Mouse (Mus musculus): Measurements from ENCODE around the gene Fbxo22. TPM values are rescaled to one million over a fixed set of nuclear protein-coding genes. Genes with fewer than 3 reads are reported as not detected.

Gene Fbxo22
- polyA plus RNA-seq, 1 experiment, result 9.5 TPM

GRCm38 (mm10) chr9:55253849-55254248 lies 45.1 kb downstream of the Fbxo22 start:
- no peaks in the 10 kb centered on the region for H3K4me1 ChIP-seq (ENCODE audit: control insufficient read depth, insufficient read depth, insufficient read length)
- H3K27ac ChIP-seq (ENCODE audit: insufficient read depth, low read length), result no peak overlapping the region
- TF ChIP-seq CTCF (IDR thresholded peaks at IDR 0.05; ENCODE audit: extremely low read depth, insufficient read depth, insufficient read length, insufficient replicate concordance), result no peak
- no peak for TF ChIP-seq POLR2A (IDR thresholded peaks at IDR 0.05; ENCODE audit: low read depth, low read length)
- DNase-seq (ENCODE audit: low read depth in 1 of 2, low spot score in 2 of 2), result no peak
- H3K36me3 ChIP-seq (ENCODE audit: control insufficient read depth, insufficient read depth, low read length), result no peaks in the 10 kb centered on the region
- H3K27me3 ChIP-seq (ENCODE audit: control insufficient read depth, insufficient read depth, low read length), result no peaks in the 10 kb centered on the region
- H3K4me3 ChIP-seq (ENCODE audit: extremely low read depth, insufficient read depth, insufficient read length), result no peak overlapping the region
- 37% methylated on average over 1 of the region's 1 CpGs for WGBS

DNA sequence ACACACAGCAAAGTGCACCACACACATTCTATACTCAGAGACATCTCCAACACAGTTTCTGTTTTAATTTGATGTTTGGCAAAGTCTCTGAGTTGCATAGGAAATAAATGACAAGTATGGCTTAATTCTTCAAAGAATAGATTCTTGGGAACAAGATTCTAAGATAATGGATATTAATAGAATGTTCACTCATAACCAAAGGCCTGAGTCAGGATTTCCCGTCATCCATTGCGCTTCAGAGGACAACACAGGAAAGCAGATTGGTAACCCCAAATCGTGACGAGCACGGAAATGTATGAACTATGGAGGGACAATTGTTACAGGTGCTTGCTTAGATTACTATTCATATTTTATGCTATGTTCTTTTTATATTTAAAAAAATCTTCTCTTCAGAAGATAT lies 46.3 kb downstream of the Fbxo22 start:
- Histone ChIP-seq H3K4me1 (ENCODE audit: control insufficient read depth, insufficient read depth, insufficient read length) (no peaks in the 10 kb centered on the region), H3K27ac (ENCODE audit: insufficient read depth, low read length) (no peak overlapping the region), H3K27me3 (ENCODE audit: control insufficient read depth, insufficient read depth, low read length) (no peaks in the 10 kb centered on the region), H3K36me3 (ENCODE audit: control insufficient read depth, insufficient read depth, low read length) (no peaks in the 10 kb centered on the region), H3K4me3 (ENCODE audit: extremely low read depth, insufficient read depth, insufficient read length) (no peak overlapping the region)
- no peak for DNase-seq (ENCODE audit: low read depth in 1 of 2, low spot score in 2 of 2)
- WGBS, result 78% methylated on average over 5 of the region's 5 CpGs
- TF ChIP-seq CTCF (IDR thresholded peaks at IDR 0.05; ENCODE audit: extremely low read depth, insufficient read depth, insufficient read length, insufficient replicate concordance), result no peak
- TF ChIP-seq POLR2A (IDR thresholded peaks at IDR 0.05; ENCODE audit: low read depth, low read length), result no peak

DNA sequence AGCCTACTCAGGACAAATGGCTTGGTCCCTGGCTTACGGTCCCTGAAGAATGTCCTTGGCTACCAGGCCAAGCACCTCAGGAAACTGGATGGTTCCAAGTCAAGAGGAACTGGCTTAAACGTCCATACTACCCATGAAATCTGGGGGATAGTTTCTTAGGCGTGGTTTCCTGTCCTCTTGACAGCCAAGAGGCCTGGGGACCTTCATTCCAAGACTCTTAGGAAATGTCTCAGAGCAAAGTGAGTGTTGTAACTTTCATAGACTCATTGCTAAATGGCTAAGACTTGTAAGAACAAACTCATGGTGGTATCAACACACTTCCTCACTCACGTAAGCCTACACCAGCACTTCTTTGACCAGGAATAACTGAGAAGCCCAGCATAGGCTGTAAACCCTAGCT lies 46.9 kb downstream of the Fbxo22 start:
- Histone ChIP-seq H3K4me3 (ENCODE audit: extremely low read depth, insufficient read depth, insufficient read length) (no peak overlapping the region), H3K4me1 (ENCODE audit: control insufficient read depth, insufficient read depth, insufficient read length) (no peaks in the 10 kb centered on the region), H3K36me3 (ENCODE audit: control insufficient read depth, insufficient read depth, low read length) (no peaks in the 10 kb centered on the region), H3K27ac (ENCODE audit: insufficient read depth, low read length) (no peak overlapping the region), H3K27me3 (ENCODE audit: control insufficient read depth, insufficient read depth, low read length) (no peaks in the 10 kb centered on the region)
- TF ChIP-seq POLR2A (IDR thresholded peaks at IDR 0.05; ENCODE audit: low read depth, low read length), result no peak
- no peak for TF ChIP-seq CTCF (IDR thresholded peaks at IDR 0.05; ENCODE audit: extremely low read depth, insufficient read depth, insufficient read length, insufficient replicate concordance)
- 66% methylated on average over 4 of the region's 4 CpGs for WGBS
- DNase-seq (ENCODE audit: low read depth in 1 of 2, low spot score in 2 of 2), result no peak

DNA sequence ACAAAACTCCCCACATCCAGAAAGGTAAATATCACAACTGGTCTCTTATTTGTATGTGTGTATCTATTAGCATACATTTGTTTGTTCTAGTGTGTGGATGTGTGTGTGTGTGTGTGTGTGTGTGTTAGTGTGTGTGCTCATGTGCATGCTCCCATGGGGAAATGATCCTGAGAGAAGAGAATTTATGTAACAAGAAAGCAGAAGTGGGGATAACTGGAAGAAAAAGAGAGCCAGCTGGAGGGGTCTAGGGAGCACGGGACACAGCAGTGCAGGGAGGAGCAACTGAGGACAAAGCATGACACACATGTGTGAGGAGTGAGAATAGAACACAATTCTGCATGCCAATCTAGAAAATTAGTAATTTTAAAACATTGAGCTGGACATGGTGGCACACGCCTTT lies 48.4 kb downstream of the Fbxo22 start:
- DNase-seq (ENCODE audit: low read depth in 1 of 2, low spot score in 2 of 2), result no peak
- WGBS, result 80% methylated on average over 2 of the region's 2 CpGs
- TF ChIP-seq POLR2A (IDR thresholded peaks at IDR 0.05; ENCODE audit: low read depth, low read length) (no peak), CTCF (IDR thresholded peaks at IDR 0.05; ENCODE audit: extremely low read depth, insufficient read depth, insufficient read length, insufficient replicate concordance) (no peak)
- Histone ChIP-seq H3K4me3 (ENCODE audit: extremely low read depth, insufficient read depth, insufficient read length) (no peak overlapping the region), H3K4me1 (ENCODE audit: control insufficient read depth, insufficient read depth, insufficient read length) (no peaks in the 10 kb centered on the region), H3K36me3 (ENCODE audit: control insufficient read depth, insufficient read depth, low read length) (no peaks in the 10 kb centered on the region), H3K27ac (ENCODE audit: insufficient read depth, low read length) (no peak overlapping the region), H3K27me3 (ENCODE audit: control insufficient read depth, insufficient read depth, low read length) (no peaks in the 10 kb centered on the region)

GRCm38 (mm10) chr9:55259741-55260140 lies 51.0 kb downstream of the Fbxo22 start:
- no peak for DNase-seq (ENCODE audit: low read depth in 1 of 2, low spot score in 2 of 2)
- TF ChIP-seq CTCF (IDR thresholded peaks at IDR 0.05; ENCODE audit: extremely low read depth, insufficient read depth, insufficient read length, insufficient replicate concordance), result no peak
- no peak for TF ChIP-seq POLR2A (IDR thresholded peaks at IDR 0.05; ENCODE audit: low read depth, low read length)

GRCm38 (mm10) chr9:55264356-55265302 lies 55.9 kb downstream of the Fbxo22 start:
- Histone ChIP-seq H3K4me1 (ENCODE audit: control insufficient read depth, insufficient read depth, insufficient read length) (no peaks in the 10 kb centered on the region), H3K4me3 (ENCODE audit: extremely low read depth, insufficient read depth, insufficient read length) (no peak overlapping the region), H3K36me3 (ENCODE audit: control insufficient read depth, insufficient read depth, low read length) (no peaks in the 10 kb centered on the region), H3K27me3 (ENCODE audit: control insufficient read depth, insufficient read depth, low read length) (no peaks in the 10 kb centered on the region), H3K27ac (ENCODE audit: insufficient read depth, low read length) (no peak overlapping the region)
- DNase-seq (ENCODE audit: low read depth in 1 of 2, low spot score in 2 of 2), result no peak
- TF ChIP-seq POLR2A (IDR thresholded peaks at IDR 0.05; ENCODE audit: low read depth, low read length) (no peak), CTCF (IDR thresholded peaks at IDR 0.05; ENCODE audit: extremely low read depth, insufficient read depth, insufficient read length, insufficient replicate concordance) (no peak)
- 89% methylated on average over 8 of the region's 8 CpGs for WGBS

More at GRCm38 (mm10) chr9:55259741-55260140, 51.0 kb downstream of the Fbxo22 start:
- Histone ChIP-seq H3K4me1 (ENCODE audit: control insufficient read depth, insufficient read depth, insufficient read length) (no peaks in the 10 kb centered on the region), H3K4me3 (ENCODE audit: extremely low read depth, insufficient read depth, insufficient read length) (no peak overlapping the region), H3K36me3 (ENCODE audit: control insufficient read depth, insufficient read depth, low read length) (no peaks in the 10 kb centered on the region), H3K27me3 (ENCODE audit: control insufficient read depth, insufficient read depth, low read length) (no peaks in the 10 kb centered on the region), H3K27ac (ENCODE audit: insufficient read depth, low read length) (no peak overlapping the region)
- 85% methylated on average over 6 of the region's 6 CpGs for WGBS

Measured in spleen, adult 2 months (tissue).